ENCODE assay signal across 8 mouse cellular contexts in the genomic region with DNA sequence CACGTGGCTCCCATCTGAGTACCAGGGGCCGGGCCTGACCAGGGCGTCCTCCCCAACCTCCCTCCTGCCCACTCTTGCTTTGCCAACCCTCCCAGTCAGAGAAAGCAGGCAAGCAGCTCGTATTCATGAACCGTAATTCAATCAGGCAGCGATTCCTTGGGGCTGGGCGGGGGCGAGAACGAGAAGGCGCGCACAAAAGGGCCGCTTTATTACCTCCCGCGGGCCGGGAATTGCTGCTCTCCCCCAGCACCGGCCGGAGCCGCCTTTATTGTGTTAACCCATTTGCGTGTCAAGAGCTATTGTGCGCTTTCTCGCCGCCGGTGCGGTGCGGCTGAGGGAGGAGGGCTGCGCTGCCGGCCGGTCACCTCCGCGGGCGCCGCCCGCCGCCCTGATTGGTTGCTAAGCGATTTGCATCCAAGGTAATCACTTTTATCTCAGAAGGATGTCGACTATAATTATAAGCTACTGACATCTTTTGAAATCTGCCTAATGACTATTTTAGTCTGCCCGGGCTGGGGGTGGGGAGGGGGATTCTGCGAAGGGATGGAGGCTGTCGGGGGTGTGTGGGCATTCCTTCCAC. TPM values are rescaled to one million over a fixed set of nuclear protein-coding genes. Genes with fewer than 3 reads are reported as not detected.
DNase-seq lines count a peak whose midpoint lies in the region; ATAC-seq and TF ChIP-seq lines count a peak whose summit lies in the region.

No protein-coding gene starts in this region.

- peak overlapping the region; percentile 72 for H3K4me2 ChIP-seq in kidney, embryonic 15.5 days
- H3K4me2 ChIP-seq in hindbrain, postnatal 0 days (ENCODE audit: low read depth, low read length) = peak overlapping the region; percentile 69
- H3K4me2 ChIP-seq in midbrain, postnatal 0 days (ENCODE audit: low read depth, low read length, poor library complexity, severe bottlenecking) = peak overlapping the region; percentile 87

- no peak for TF ChIP-seq CTCF in hindbrain, postnatal 0 days (IDR thresholded peaks at IDR 0.05; ENCODE audit: low read depth)
- 0 out of 2 replicates have a peak, but pooled peaks have one; percentile 18 for TF ChIP-seq CTCF in midbrain, postnatal 0 days (IDR thresholded peaks at IDR 0.05)

- peak overlapping the region; percentile 47 for H3K4me3 ChIP-seq in kidney, embryonic 15.5 days (replicated peaks)
- peak overlapping the region; percentile 54 for H3K4me3 ChIP-seq in hindbrain, postnatal 0 days (ENCODE audit: low read length)
- peak overlapping the region; percentile 60 for H3K4me3 ChIP-seq in midbrain, postnatal 0 days (ENCODE audit: low read depth, low read length)

- H3K27ac ChIP-seq in kidney, embryonic 15.5 days = peak overlapping the region; percentile 23
- H3K27ac ChIP-seq in hindbrain, postnatal 0 days = peak overlapping the region; percentile 57; the same call in 1 of the 2 replicates
- peak overlapping the region; percentile 70 for H3K27ac ChIP-seq in midbrain, postnatal 0 days (ENCODE audit: low read depth, low read length)

- peak overlapping the region; percentile 19 for H3K9ac ChIP-seq in kidney, embryonic 15.5 days
- peak overlapping the region; percentile 61 for H3K9ac ChIP-seq in hindbrain, postnatal 0 days (replicated peaks; ENCODE audit: low read length)
- H3K9ac ChIP-seq in midbrain, postnatal 0 days (replicated peaks; ENCODE audit: low read length, poor library complexity, severe bottlenecking) = peak overlapping the region; percentile 55

- 2% methylated on average over 39 of the region's 39 CpGs for WGBS in kidney, embryonic 15.5 days
- WGBS in hindbrain, postnatal 0 days = under 1% methylated on average over 39 of the region's 39 CpGs
- under 1% methylated on average over 39 of the region's 39 CpGs for WGBS in midbrain, postnatal 0 days

- peaks cover 29% of the 10 kb centered on the region; the same call in 1 of the 2 replicates for H3K27me3 ChIP-seq in kidney, embryonic 15.5 days
- no peaks in the 10 kb centered on the region for H3K27me3 ChIP-seq in hindbrain, postnatal 0 days (ENCODE audit: insufficient read depth, low read length)
- H3K27me3 ChIP-seq in midbrain, postnatal 0 days (ENCODE audit: insufficient read depth, low read length) = no peaks in the 10 kb centered on the region

- ATAC-seq in kidney, embryonic 15.5 days (replicated peaks; ENCODE audit: low FRiP score) = no peak
- no peak for ATAC-seq in hindbrain, postnatal 0 days
- ATAC-seq in midbrain, postnatal 0 days (ENCODE audit: low FRiP score) = no peak
- ATAC-seq in megakaryocyte, adult 5-6 weeks (ENCODE audit: poor library complexity, severe bottlenecking) = no peak

- DNase-seq in kidney, adult 8-10 months = no peak
- DNase-seq in embryo, embryonic 10.5 days (ENCODE audit: low spot score) = peak; percentile 86
- DNase-seq in hindbrain, postnatal 0 days (ENCODE audit: low spot score) = peak; percentile 60
- DNase-seq in midbrain, postnatal 0 days (ENCODE audit: low spot score) = peak; percentile 60
- no peak for DNase-seq in layer of hippocampus, adult 11-12 months (ENCODE audit: low spot score)
- DNase-seq in cerebellum, adult 9-11 months = no peak

- no peaks in the 10 kb centered on the region for H3K9me3 ChIP-seq in kidney, embryonic 15.5 days (replicated peaks)
- H3K9me3 ChIP-seq in hindbrain, postnatal 0 days (ENCODE audit: low read length) = no peaks in the 10 kb centered on the region
- no peaks in the 10 kb centered on the region for H3K9me3 ChIP-seq in midbrain, postnatal 0 days (ENCODE audit: low read length)

- H3K4me1 ChIP-seq in kidney, embryonic 15.5 days = peaks cover 95% of the 10 kb centered on the region
- peaks cover 47% of the 10 kb centered on the region for H3K4me1 ChIP-seq in hindbrain, postnatal 0 days (ENCODE audit: insufficient read depth, low read length)
- peaks cover 43% of the 10 kb centered on the region for H3K4me1 ChIP-seq in midbrain, postnatal 0 days (ENCODE audit: insufficient read depth, low read length)

- no peaks in the 10 kb centered on the region for H3K36me3 ChIP-seq in kidney, embryonic 15.5 days
- no peaks in the 10 kb centered on the region for H3K36me3 ChIP-seq in hindbrain, postnatal 0 days (ENCODE audit: insufficient read depth, low read length)
- H3K36me3 ChIP-seq in midbrain, postnatal 0 days (ENCODE audit: insufficient read depth, low read length) = 0 out of 2 replicates have a peak, but pooled peaks cover 3% of the 10 kb centered on the region

RNA-seq across cellular contexts. Expression of gene Fam222a, which starts 3.7 kb away (rescaled TPM):
- polyA plus RNA-seq in kidney, embryonic 15.5 days (2015; fragmentation: Nextera tagmentation; extraction: Ambion mirVana) = 4.4 and 4.7 TPM in 2 replicates
- 11.7 and 15.1 TPM in 2 replicates for total RNA-seq in hindbrain, postnatal 0 days (2014; rRNA removed)
- 2.8 and 2.9 TPM in 2 replicates for polyA plus RNA-seq in hindbrain, postnatal 0 days (2015; fragmentation: Nextera tagmentation; extraction: Ambion mirVana)
- total RNA-seq in midbrain, postnatal 0 days (2014; rRNA removed) = 5.6 and 10.4 TPM in 2 replicates
- 3.5 and 4.2 TPM in 2 replicates for polyA plus RNA-seq in midbrain, postnatal 0 days (2015; fragmentation: Nextera tagmentation; extraction: Ambion mirVana)
- total RNA-seq in megakaryocyte, adult 5-6 weeks (2015) = 0.16 and 0.22 TPM in 2 replicates
- total RNA-seq in megakaryocyte, adult 5-6 weeks (2017) = 0.11 and 0.69 TPM in 2 replicates

Comparison
In these comparisons a context has a peak if more than half of its experiments do, and no peak if none do; other contexts are left out.
1. DNase-seq: peak in embryo, embryonic 10.5 days (single experiment), hindbrain, postnatal 0 days (single experiment) and midbrain, postnatal 0 days (single experiment); none in kidney, adult 8-10 months (0 of 2), layer of hippocampus, adult 11-12 months (single experiment) and cerebellum, adult 9-11 months (single experiment).
2. Peak in every context shown above with its lines, with median percentiles within 50 percentile points of each other: H3K27ac ChIP-seq, H3K4me2 ChIP-seq, H3K4me3 ChIP-seq and H3K9ac ChIP-seq.